Mouse (Mus musculus): ENCODE data around the gene Fat1. TPM values are rescaled to one million over a fixed set of nuclear protein-coding genes. Genes with fewer than 3 reads are reported as not detected.

Gene Fat1
- polyA plus RNA-seq, 2 experiments from 2014 or later: 0.34 TPM; not detected in 1

- no peak for ATAC-seq
These were observed 133.6 kb downstream of the Fat1 start, which contains the start of gene Mtnr1a for GRCm38 (mm10) chr8:45068759-45069386. Gene Mtnr1a (plus strand): TSS chr8:45069137.

GRCm38 (mm10) chr8:45070949-45071348 is 135.7 kb downstream of the Fat1 start:
- no peak for ATAC-seq

- no peak for ATAC-seq
These were observed 145.6 kb downstream of the Fat1 start for GRCm38 (mm10) chr8:45080850-45081249.

- ATAC-seq: no peak
These were observed 158.4 kb downstream of the Fat1 start for GRCm38 (mm10) chr8:45093599-45093998.

Other genes starting within 250 kb of the Fat1 start
- gene Mtnr1a, start 133.7 kb downstream of the Fat1 start, polyA plus RNA-seq (2017; shearing (Covaris generic)): not detected